Mouse (Mus musculus) midbrain, embryonic 14.5 days (tissue): Measurements from ENCODE around the gene Pramel6. TPM values are rescaled to one million over a fixed set of nuclear protein-coding genes. Genes with fewer than 3 reads are reported as not detected.
"Not testable (repeated sequence)": the region's sequence is repeated elsewhere in the genome, so short reads cannot be mapped to it uniquely, and the experiment has no call there.

Experiments used
- ATAC-seq: fragments of 200-750 bp; cut with Nextera tagmentation; 2 replicates; pipeline ENCODE4 v1.8.0; 2017; ENCODE audit warnings: moderate number of reproducible peaks, moderate library complexity; ENCODE audit not compliant: low FRiP score, low TSS enrichment
- DNase-seq: peaks from one replicate; pipeline ENCODE4 v3.0.0-alpha.2; 2015
- H3K27ac ChIP-seq: fragments of 300-500 bp; sonication (generic); replicated peaks from 2 replicates; pipeline ENCODE4 v1.5.1; 2014; ENCODE audit warnings: mild to moderate bottlenecking, low read depth, low read length, moderate library complexity
- H3K27me3 ChIP-seq: fragments of 300-500 bp; sonication (generic); 2 replicates; pipeline ENCODE4 v1.6.1; 2014; ENCODE audit warnings: low read length, control low read depth, mixed read lengths; ENCODE audit not compliant: control insufficient read depth, insufficient read depth
- H3K36me3 ChIP-seq: fragments of 300-500 bp; sonication (generic); 2 replicates; pipeline ENCODE4 v1.6.1; 2014; ENCODE audit warnings: low read length, control low read depth; ENCODE audit not compliant: control insufficient read depth, insufficient read depth
- H3K4me1 ChIP-seq: fragments of 300-500 bp; sonication (generic); 2 replicates; pipeline ENCODE4 v1.6.1; 2014; ENCODE audit warnings: mild to moderate bottlenecking, antibody characterized with exemption, low read length, control low read depth; ENCODE audit not compliant: control insufficient read depth, insufficient read depth
- H3K4me2 ChIP-seq: fragments of 300-500 bp; sonication (generic); 2 replicates; pipeline ENCODE4 v1.6.1; 2014; ENCODE audit warnings: mild to moderate bottlenecking, low read length, moderate library complexity
- H3K4me3 ChIP-seq: fragments of 300-500 bp; sonication (generic); replicated peaks from 2 replicates; pipeline ENCODE4 v1.5.1; 2014; ENCODE audit warnings: low read depth, low read length
- H3K9ac ChIP-seq: fragments of 300-500 bp; sonication (generic); replicated peaks from 2 replicates; pipeline ENCODE4 v1.6.1; 2014; ENCODE audit warnings: mild to moderate bottlenecking, low read length, moderate library complexity
- H3K9me3 ChIP-seq: fragments of 300-500 bp; sonication (generic); 2 replicates; pipeline ENCODE4 v1.6.1; 2016; ENCODE audit warnings: low read length, control low read depth, mixed read lengths; ENCODE audit not compliant: control insufficient read depth
- WGBS: fragments of 180-500 bp; shearing (Covaris S2); extraction: QIAGEN DNeasy Blood & Tissue Kit; methylation state at CpG from one replicate; pipeline ENCODE4 v1.1.7; 2014; 5-methylcytosine and 5-hydroxymethylcytosine counted together
- polyA plus RNA-seq: library from polyadenylated mRNA; unstranded; fragments of >200 nt; fragmentation: Nextera tagmentation; extraction: Ambion mirVana; gene quantifications from 2 replicates; pipeline ENCODE4 v1.2.1, GENCODE M21; 2014

Pramel6 gene
- polyA plus RNA-seq, 1 experiment from 2014 or later, result not detected

DNA sequence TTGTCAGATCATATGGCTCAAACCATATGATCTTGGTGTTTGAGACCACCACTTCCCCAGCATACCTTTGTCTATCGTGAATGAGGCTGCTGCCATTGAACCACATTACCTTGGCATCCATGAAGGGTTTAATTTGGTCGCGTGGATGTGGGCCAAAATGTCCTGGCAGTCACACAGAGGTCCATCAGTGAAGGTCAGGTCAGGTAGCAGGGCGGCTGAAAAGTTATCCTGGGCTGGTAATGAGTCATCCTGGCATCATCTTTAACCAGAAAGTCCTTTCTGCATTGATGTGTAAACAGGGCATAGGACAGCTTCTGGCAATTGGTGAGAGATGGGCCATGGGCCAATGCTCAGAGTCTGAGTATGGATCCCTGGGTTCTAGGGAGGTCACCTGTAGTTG, 14.3 kb downstream of the Pramel6 start:
- H3K9ac ChIP-seq, result no peak overlapping the region
- ATAC-seq (no peak), DNase-seq (no peak)
- H3K4me3 ChIP-seq, result no peak overlapping the region
- no peaks in the 10 kb centered on the region for H3K9me3 ChIP-seq
- H3K4me2 ChIP-seq, result no peak overlapping the region
- H3K27ac ChIP-seq, result no peak overlapping the region
- H3K36me3 ChIP-seq, result no peaks in the 10 kb centered on the region
- H3K27me3 ChIP-seq, result no peaks in the 10 kb centered on the region
- no peaks in the 10 kb centered on the region for H3K4me1 ChIP-seq
- 90% methylated on average over 4 of the region's 4 CpGs for WGBS

DNA sequence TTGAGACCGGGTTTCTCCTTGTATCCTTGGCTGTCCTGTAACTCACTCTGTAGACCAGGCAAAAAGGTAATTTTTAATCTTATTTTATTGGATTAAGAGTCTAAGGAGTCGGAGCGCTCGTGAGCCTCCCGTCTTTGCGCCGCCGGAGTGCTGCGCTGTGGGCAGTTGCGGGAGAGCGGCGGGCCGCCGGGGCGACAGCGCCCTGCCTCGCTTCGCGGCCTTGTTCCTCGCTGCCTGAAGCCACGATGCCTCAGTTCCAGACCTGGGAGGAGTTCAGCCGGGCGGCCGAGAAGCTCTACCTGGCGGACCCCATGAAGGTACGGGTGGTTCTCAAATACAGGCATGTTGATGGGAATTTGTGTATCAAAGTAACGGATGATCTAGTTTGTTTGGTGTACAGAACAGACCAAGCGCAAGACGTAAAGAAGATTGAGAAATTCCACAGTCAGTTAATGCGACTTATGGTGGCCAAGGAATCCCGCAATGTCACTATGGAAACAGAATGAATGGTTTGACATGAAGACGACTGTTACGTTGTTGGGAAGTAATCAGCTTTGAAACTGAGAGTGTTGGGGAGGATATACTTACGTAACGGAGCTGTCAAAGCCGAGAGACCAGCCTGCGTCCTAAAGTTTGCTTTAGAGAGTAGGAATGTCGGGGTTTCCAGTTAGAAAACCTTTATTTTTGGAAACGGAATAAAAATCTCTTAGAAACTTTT, 19.7 kb downstream of the Pramel6 start:
- DNase-seq (peak; percentile 64), ATAC-seq (peak; percentile 75; the same call in 1 of the 2 replicates)
- Histone ChIP-seq H3K4me2 (peak overlapping the region; percentile 51), H3K4me3 (peak overlapping the region; percentile 27)
- not testable (repeated sequence) for H3K36me3 ChIP-seq, H3K27ac ChIP-seq, H3K27me3 ChIP-seq, H3K4me1 ChIP-seq, H3K9ac ChIP-seq, H3K9me3 ChIP-seq
- 24% methylated on average over 38 of the region's 39 CpGs for WGBS

- ATAC-seq (no peak), DNase-seq (no peak)
- Histone ChIP-seq H3K36me3 (no peaks in the 10 kb centered on the region), H3K9ac (no peak within 1 kb of the TSS), H3K4me2 (no peak within 1 kb of the TSS), H3K27me3 (no peaks in the 10 kb centered on the region), H3K4me1 (no peaks in the 10 kb centered on the region), H3K9me3 (no peaks in the 10 kb centered on the region), H3K4me3 (no peak within 1 kb of the TSS), H3K27ac (no peak within 1 kb of the TSS)
These were observed 25.1 kb downstream of the Pramel6 start, which contains the start of gene Olfr153 for GRCm38 (mm10) chr2:87531496-87531895. TSS of gene Olfr153 (plus strand) at chr2:87531796.

GRCm38 (mm10) chr2:87534826-87535225, 28.5 kb downstream of the Pramel6 start:
- H3K4me3 ChIP-seq, result no peak overlapping the region
- H3K9ac ChIP-seq, result no peak overlapping the region
- 68% methylated on average over 2 of the region's 2 CpGs for WGBS
- ATAC-seq, result no peak
- H3K36me3 ChIP-seq, result no peaks in the 10 kb centered on the region
- no peaks in the 10 kb centered on the region for H3K4me1 ChIP-seq
- no peaks in the 10 kb centered on the region for H3K27me3 ChIP-seq
- no peak overlapping the region for H3K27ac ChIP-seq
- DNase-seq, result no peak
- H3K4me2 ChIP-seq, result no peak overlapping the region
- no peaks in the 10 kb centered on the region for H3K9me3 ChIP-seq

- H3K36me3 ChIP-seq, result no peaks in the 10 kb centered on the region
- H3K27ac ChIP-seq, result no peak within 1 kb of the TSS
- H3K4me1 ChIP-seq, result no peaks in the 10 kb centered on the region
- 85% methylated on average over 1 of the region's 1 CpGs for WGBS
- no peak within 1 kb of the TSS for H3K9ac ChIP-seq
- DNase-seq, result no peak
- no peaks in the 10 kb centered on the region for H3K27me3 ChIP-seq
- no peak within 1 kb of the TSS for H3K4me3 ChIP-seq
- no peaks in the 10 kb centered on the region for H3K9me3 ChIP-seq
- no peak within 1 kb of the TSS for H3K4me2 ChIP-seq
- ATAC-seq, result no peak
These were observed 39.1 kb downstream of the Pramel6 start, which contains the start of gene Olfr1128 for GRCm38 (mm10) chr2:87545442-87545841. TSS of gene Olfr1128 (minus strand) at chr2:87545542.

Other genes starting within 250 kb of the Pramel6 start
- gene Olfr1116, start 239.0 kb upstream of the Pramel6 start, polyA plus RNA-seq, result not detected in 2 replicates
- not detected in 2 replicates for gene Olfr1118, start 199.0 kb upstream of the Pramel6 start, polyA plus RNA-seq
- gene Olfr1120, start 151.8 kb upstream of the Pramel6 start, polyA plus RNA-seq, result not detected in 2 replicates
- not detected in 2 replicates for gene Olfr1121, start 136.7 kb upstream of the Pramel6 start, polyA plus RNA-seq
- gene Olfr1122, start 120.7 kb upstream of the Pramel6 start, polyA plus RNA-seq, result not detected in 2 replicates
- not detected in 2 replicates for gene Olfr1123, start 89.9 kb upstream of the Pramel6 start, polyA plus RNA-seq
- gene Olfr1124, start 76.3 kb upstream of the Pramel6 start, polyA plus RNA-seq, result not detected in 2 replicates
- not detected in 2 replicates for gene Olfr1126, start 52.6 kb upstream of the Pramel6 start, polyA plus RNA-seq
- not detected in 2 replicates for gene Pramel7, start 9.5 kb upstream of the Pramel6 start, polyA plus RNA-seq
- not detected in 2 replicates for gene Olfr153, start 25.2 kb downstream of the Pramel6 start, polyA plus RNA-seq
- not detected in 2 replicates for gene Olfr1128, start 39.0 kb downstream of the Pramel6 start, polyA plus RNA-seq
- not detected in 2 replicates for gene Olfr1129, start 67.3 kb downstream of the Pramel6 start, polyA plus RNA-seq
- not detected in 2 replicates for gene Olfr1130, start 99.6 kb downstream of the Pramel6 start, polyA plus RNA-seq
- gene Olfr1131, start 120.5 kb downstream of the Pramel6 start, polyA plus RNA-seq, result not detected in 2 replicates
- gene Olfr1132, start 131.0 kb downstream of the Pramel6 start, polyA plus RNA-seq, result not detected in 2 replicates
- not detected in 2 replicates for gene Olfr1133, start 140.8 kb downstream of the Pramel6 start, polyA plus RNA-seq
- not detected in 2 replicates for gene Olfr1134, start 151.9 kb downstream of the Pramel6 start, polyA plus RNA-seq
- gene Olfr1135, start 167.1 kb downstream of the Pramel6 start, polyA plus RNA-seq, result not detected in 2 replicates
- not detected in 2 replicates for gene Olfr1136, start 187.4 kb downstream of the Pramel6 start, polyA plus RNA-seq
- gene Olfr1137, start 206.6 kb downstream of the Pramel6 start, polyA plus RNA-seq, result not detected in 2 replicates
- gene Olfr1138, start 233.4 kb downstream of the Pramel6 start, polyA plus RNA-seq, result not detected in 2 replicates
- not detected in 2 replicates for gene Olfr1140, start 237.2 kb downstream of the Pramel6 start, polyA plus RNA-seq
- gene Olfr1141, start 247.4 kb downstream of the Pramel6 start, polyA plus RNA-seq, result not detected in 2 replicates